9 mouse cellular contexts compared by ENCODE assay signal in the genomic region with DNA sequence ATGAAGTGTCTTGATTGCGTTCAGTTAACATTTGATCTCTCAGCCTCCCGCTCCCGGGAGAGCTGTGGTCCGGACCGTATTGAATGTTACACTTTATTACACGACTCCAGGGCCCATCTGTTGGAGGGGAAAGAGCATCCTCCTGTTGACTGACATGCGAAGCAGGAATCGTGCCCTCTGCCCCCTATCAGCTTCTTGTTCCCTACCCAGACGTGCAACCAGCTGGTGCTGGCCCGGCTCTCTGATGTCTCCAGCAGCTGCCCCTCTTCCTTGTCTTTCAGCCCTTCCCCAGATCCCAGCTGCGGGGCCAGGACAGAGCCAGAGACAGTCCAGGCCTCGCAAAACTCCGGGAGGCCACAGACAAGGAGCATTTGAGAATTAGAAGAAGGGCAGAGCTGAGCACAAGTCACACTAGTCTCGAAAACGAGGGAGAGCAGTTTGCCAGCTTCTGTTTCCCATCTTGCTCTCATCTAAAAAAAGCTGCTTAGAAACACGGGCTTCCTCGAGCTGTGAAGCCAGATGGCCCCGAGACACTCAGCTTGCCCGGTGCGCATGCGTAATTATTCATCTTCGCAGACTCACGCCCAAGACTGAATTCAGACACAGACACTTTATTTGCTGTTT. TPM values are rescaled to one million over a fixed set of nuclear protein-coding genes. Genes with fewer than 3 reads are reported as not detected.
DNase-seq lines count a peak whose midpoint lies in the region; ATAC-seq lines count a peak whose summit lies in the region.
"Had no signal": no experiment of that assay in that cellular context is flagged by ENCODE, and none has a peak within 500 bp of the region (broad histone marks: within the 10 kb centered on the region; RNA-seq: fewer than 3 reads in every experiment).

No protein-coding gene starts in this region.

- H3K27me3 ChIP-seq in hindbrain, embryonic 14.5 days (ENCODE audit: control insufficient read depth, insufficient read depth, low read length): no peaks in the 10 kb centered on the region
- no peaks in the 10 kb centered on the region for H3K27me3 ChIP-seq in midbrain, embryonic 15.5 days (replicated peaks)

- H3K9me3 ChIP-seq in hindbrain, embryonic 14.5 days (ENCODE audit: control insufficient read depth, low read length): no peaks in the 10 kb centered on the region
- no peaks in the 10 kb centered on the region for H3K9me3 ChIP-seq in midbrain, embryonic 15.5 days

- peak; percentile 39 for DNase-seq in adrenal gland, postnatal 14 days
- DNase-seq in adrenal gland, postnatal 25 days: no peak
- DNase-seq in embryo, embryonic 11.5 days (ENCODE audit: low read depth, low spot score): peak; percentile 51
- peak; percentile 80 for DNase-seq in hindbrain, embryonic 14.5 days (ENCODE audit: low spot score)
- peak; percentile 94 to 98 for DNase-seq in left cerebral cortex, postnatal 14 days (ENCODE audit: low spot score in 2 of 2)
- DNase-seq in Muller cell, postnatal 12 days (ENCODE audit: inconsistent ontology term): no peak
- DNase-seq in thymus, postnatal 10 days (ENCODE audit: low spot score in 2 of 2): no peak

- peak overlapping the region; percentile 29; the same call in 1 of the 2 replicates for H3K9ac ChIP-seq in hindbrain, embryonic 14.5 days
- H3K9ac ChIP-seq in midbrain, embryonic 15.5 days: peak overlapping the region; percentile 17; the same call in 1 of the 2 replicates

- H3K4me2 ChIP-seq in hindbrain, embryonic 14.5 days (replicated peaks): peak overlapping the region; percentile 41
- H3K4me2 ChIP-seq in midbrain, embryonic 15.5 days: peak overlapping the region; percentile 38

- 9% methylated on average over 23 of the region's 23 CpGs for WGBS in hindbrain, embryonic 14.5 days
- WGBS in midbrain, embryonic 15.5 days: 14% methylated on average over 23 of the region's 23 CpGs

- H3K27ac ChIP-seq in hindbrain, embryonic 14.5 days: peak overlapping the region; percentile 91
- peak overlapping the region; percentile 87 for H3K27ac ChIP-seq in midbrain, embryonic 15.5 days
- H3K27ac ChIP-seq: macrophage had no signal

- ATAC-seq in hindbrain, embryonic 14.5 days (ENCODE audit: low FRiP score): peak; percentile 78
- peak; percentile 63 for ATAC-seq in midbrain, embryonic 15.5 days (replicated peaks)

- H3K4me1 ChIP-seq in hindbrain, embryonic 14.5 days (replicated peaks; ENCODE audit: control insufficient read depth, insufficient read depth, low read length): peaks cover 16% of the 10 kb centered on the region
- peaks cover 19% of the 10 kb centered on the region for H3K4me1 ChIP-seq in midbrain, embryonic 15.5 days

- no peaks in the 10 kb centered on the region for H3K36me3 ChIP-seq in hindbrain, embryonic 14.5 days (replicated peaks; ENCODE audit: control insufficient read depth, insufficient read depth)
- no peaks in the 10 kb centered on the region for H3K36me3 ChIP-seq in midbrain, embryonic 15.5 days (replicated peaks)

- intact Hi-C loops in left cerebral cortex, postnatal 14 days (cut with DNase I): no loop called here

- H3K4me3 ChIP-seq in hindbrain, embryonic 14.5 days (replicated peaks; ENCODE audit: low read length): no peak overlapping the region
- no peak overlapping the region for H3K4me3 ChIP-seq in midbrain, embryonic 15.5 days

RNA-seq across cellular contexts. Expression of gene Pafah2, which starts 34.4 kb away (rescaled TPM):
- total RNA-seq in adrenal gland, postnatal 14 days (2021): 15.9 and 21.2 TPM in 2 replicates
- total RNA-seq in adrenal gland, postnatal 25 days (2021): 7.9 and 9.1 TPM in 2 replicates
- polyA plus RNA-seq in hindbrain, embryonic 14.5 days (2014; fragmentation: Nextera tagmentation; extraction: Ambion mirVana): 6.8 and 6.9 TPM in 2 replicates
- 10 to 100 TPM; 10.9 to 12.3 TPM for total RNA-seq in left cerebral cortex, postnatal 14 days (2021)
- 7.7 and 8.0 TPM in 2 replicates for polyA plus RNA-seq in midbrain, embryonic 15.5 days (2015; fragmentation: Nextera tagmentation; extraction: Ambion mirVana)

RNA-seq across cellular contexts. Expression of gene Stmn1, which starts 37.6 kb away (rescaled TPM):
- total RNA-seq in adrenal gland, postnatal 14 days (2021): 118 and 119 TPM in 2 replicates
- 75.6 and 87.4 TPM in 2 replicates for total RNA-seq in adrenal gland, postnatal 25 days (2021)
- 5,273 and 5,278 TPM in 2 replicates for polyA plus RNA-seq in hindbrain, embryonic 14.5 days (2014; fragmentation: Nextera tagmentation; extraction: Ambion mirVana)
- 1,000 to 10,000 TPM; 1,227 to 1,286 TPM for total RNA-seq in left cerebral cortex, postnatal 14 days (2021)
- polyA plus RNA-seq in midbrain, embryonic 15.5 days (2015; fragmentation: Nextera tagmentation; extraction: Ambion mirVana): 7,501 and 7,674 TPM in 2 replicates

RNA-seq across cellular contexts. Expression of gene Extl1, which starts 46.8 kb away (rescaled TPM):
- total RNA-seq in adrenal gland, postnatal 14 days (2021): 0.96 and 1.7 TPM in 2 replicates
- 1.7 and 2.1 TPM in 2 replicates for total RNA-seq in adrenal gland, postnatal 25 days (2021)
- polyA plus RNA-seq in hindbrain, embryonic 14.5 days (2014; fragmentation: Nextera tagmentation; extraction: Ambion mirVana): 0.30 and 0.58 TPM in 2 replicates
- 10 to 100 TPM; 52.3 to 53.7 TPM for total RNA-seq in left cerebral cortex, postnatal 14 days (2021)
- 0.59 and 0.62 TPM in 2 replicates for polyA plus RNA-seq in midbrain, embryonic 15.5 days (2015; fragmentation: Nextera tagmentation; extraction: Ambion mirVana)

Comparison
In these comparisons a context has a peak if more than half of its experiments do, and no peak if none do; other contexts are left out.
1. DNase-seq: peak in adrenal gland, postnatal 14 days (single experiment), embryo, embryonic 11.5 days (single experiment), hindbrain, embryonic 14.5 days (single experiment) and left cerebral cortex, postnatal 14 days (2 of 2); none in adrenal gland, postnatal 25 days (single experiment), Muller cell, postnatal 12 days (single experiment) and thymus, postnatal 10 days (0 of 2).
2. RNA of gene Stmn1, which starts 37.6 kb away (total RNA-seq): 1,227 to 1,286 TPM in left cerebral cortex, postnatal 14 days; 118 to 119 TPM in adrenal gland, postnatal 14 days and 75.6 to 87.4 TPM in adrenal gland, postnatal 25 days; every median in the first group is over 10 times any median in the second.
3. RNA of gene Extl1, which starts 46.8 kb away (total RNA-seq): 52.3 to 53.7 TPM in left cerebral cortex, postnatal 14 days; 1.7 to 2.1 TPM in adrenal gland, postnatal 25 days and 0.96 to 1.7 TPM in adrenal gland, postnatal 14 days; every median in the first group is over 10 times any median in the second.